Mouse (Mus musculus) cerebellum, adult 2 months (tissue): ENCODE data around the gene Ip6k1. TPM values are rescaled to one million over a fixed set of nuclear protein-coding genes. Genes with fewer than 3 reads are reported as not detected.

Experiments
- DNase-seq, 2 experiments: peaks; one replicate each; pipeline ENCODE4 v3.0.0; 2021
- H3K27ac ChIP-seq: fragments of 200-500 bp; 2 replicates; pipeline ENCODE4 v1.5.1; 2012; ENCODE audit warnings: low read length, control low read depth, inconsistent platforms; ENCODE audit not compliant: insufficient read depth
- H3K27me3 ChIP-seq: fragments of 200-500 bp; 2 replicates; pipeline ENCODE4 v1.6.1; 2012; ENCODE audit warnings: inconsistent platforms, mild to moderate bottlenecking, low read length, moderate library complexity; ENCODE audit not compliant: control insufficient read depth, insufficient read depth
- H3K4me1 ChIP-seq: fragments of 200-500 bp; 2 replicates; pipeline ENCODE4 v1.6.1; 2011; ENCODE audit warnings: low read length; ENCODE audit not compliant: control insufficient read depth, insufficient read depth
- H3K4me3 ChIP-seq: fragments of 200-500 bp; replicated peaks from 2 replicates; pipeline ENCODE3; 2011; ENCODE audit warnings: mild to moderate bottlenecking, low read depth, low read length, control low read depth; ENCODE audit not compliant: insufficient read depth
- CTCF ChIP-seq: fragments of 200-500 bp; IDR thresholded peaks from 2 replicates; pipeline ENCODE4 v1.5.1; 2011; ENCODE audit warnings: low read depth, mild to moderate bottlenecking, control low read depth, low read length, moderate library complexity, borderline replicate concordance; ENCODE audit not compliant: insufficient read depth
- POLR2A ChIP-seq: fragments of 200-500 bp; IDR thresholded peaks from 2 replicates; pipeline ENCODE4 v1.6.1; 2011; ENCODE audit warnings: low read length, control low read depth, borderline replicate concordance; ENCODE audit not compliant: insufficient read depth
- WGBS: fragments of 180-500 bp; shearing (Covaris S2); methylation state at CpG from one replicate; pipeline ENCODE4 v1.1.7; 2018; 5-methylcytosine and 5-hydroxymethylcytosine counted together
- polyA plus RNA-seq: library from polyadenylated mRNA; depleted of rRNA; stranded (reverse); fragments of >200 nt; gene quantifications from 2 replicates; pipeline ENCODE4 v1.2.3, GENCODE M21; 2012; rRNA removed

Gene Ip6k1
- polyA plus RNA-seq, 1 experiment = 191 TPM

DNA sequence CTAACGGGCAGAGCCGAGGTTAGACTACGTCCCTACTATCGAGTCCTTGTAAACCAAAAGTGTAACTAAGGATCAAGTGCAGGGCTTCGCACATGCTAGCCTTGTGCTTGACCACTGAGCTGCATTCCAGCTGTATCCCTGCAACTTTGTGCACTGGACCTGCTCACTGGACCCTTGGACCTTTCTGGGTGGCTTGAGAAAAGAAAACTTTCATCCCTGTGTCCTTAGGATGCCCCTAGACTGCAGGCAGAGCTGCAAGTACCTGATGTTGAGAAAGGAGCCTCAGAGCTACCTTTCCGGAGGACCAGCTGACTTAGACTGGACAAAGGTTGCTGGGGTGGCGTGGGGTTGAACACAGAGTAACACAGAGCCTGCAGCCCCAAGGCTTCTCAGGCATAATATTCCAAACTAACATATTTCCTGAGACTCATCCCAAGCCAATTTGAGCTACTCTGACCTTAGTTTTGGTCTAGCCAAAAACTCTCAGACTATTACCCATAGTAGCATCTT, 88.4 kb downstream of the Ip6k1 start:
- Histone ChIP-seq H3K4me1 (no peaks in the 10 kb centered on the region; the same call in 1 of the 2 replicates), H3K27ac (no peak overlapping the region), H3K27me3 (no peaks in the 10 kb centered on the region), H3K4me3 (no peak overlapping the region)
- DNase-seq = no peak
- 96% methylated on average over 7 of the region's 7 CpGs for WGBS
- no peak for TF ChIP-seq CTCF
- no peak for TF ChIP-seq POLR2A

DNA sequence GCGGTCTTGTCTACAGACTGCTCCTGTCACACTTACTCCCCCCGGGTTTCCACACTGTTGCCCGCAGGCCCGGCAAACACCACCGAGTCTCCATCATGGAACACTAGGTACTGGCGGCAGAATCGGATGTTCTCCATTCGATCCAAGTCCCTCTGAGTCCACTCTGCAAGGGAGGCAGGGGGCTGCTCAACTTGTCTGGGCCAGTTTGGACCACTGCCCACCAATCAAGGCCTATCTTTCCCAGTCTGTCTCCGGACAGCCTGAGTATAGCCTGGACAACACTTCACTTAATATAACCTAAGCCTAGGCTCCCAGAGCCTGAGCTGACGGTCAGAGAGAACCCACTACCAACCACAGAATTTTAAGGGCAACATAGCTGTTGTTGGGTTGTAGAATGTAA, 91.3 kb downstream of the Ip6k1 start:
- Histone ChIP-seq H3K4me1 (peaks cover 11% of the 10 kb centered on the region), H3K27me3 (no peaks in the 10 kb centered on the region), H3K27ac (0 out of 2 replicates have a peak overlapping the region, but pooled peaks have one; percentile 40), H3K4me3 (peak overlapping the region; percentile 61)
- 27% methylated on average over 10 of the region's 10 CpGs for whole genome bisulfite sequencing
- TF ChIP-seq POLR2A = no peak
- TF ChIP-seq CTCF = no peak
- peak in 1 of 2 experiments; percentile 42 for DNase-seq

DNA sequence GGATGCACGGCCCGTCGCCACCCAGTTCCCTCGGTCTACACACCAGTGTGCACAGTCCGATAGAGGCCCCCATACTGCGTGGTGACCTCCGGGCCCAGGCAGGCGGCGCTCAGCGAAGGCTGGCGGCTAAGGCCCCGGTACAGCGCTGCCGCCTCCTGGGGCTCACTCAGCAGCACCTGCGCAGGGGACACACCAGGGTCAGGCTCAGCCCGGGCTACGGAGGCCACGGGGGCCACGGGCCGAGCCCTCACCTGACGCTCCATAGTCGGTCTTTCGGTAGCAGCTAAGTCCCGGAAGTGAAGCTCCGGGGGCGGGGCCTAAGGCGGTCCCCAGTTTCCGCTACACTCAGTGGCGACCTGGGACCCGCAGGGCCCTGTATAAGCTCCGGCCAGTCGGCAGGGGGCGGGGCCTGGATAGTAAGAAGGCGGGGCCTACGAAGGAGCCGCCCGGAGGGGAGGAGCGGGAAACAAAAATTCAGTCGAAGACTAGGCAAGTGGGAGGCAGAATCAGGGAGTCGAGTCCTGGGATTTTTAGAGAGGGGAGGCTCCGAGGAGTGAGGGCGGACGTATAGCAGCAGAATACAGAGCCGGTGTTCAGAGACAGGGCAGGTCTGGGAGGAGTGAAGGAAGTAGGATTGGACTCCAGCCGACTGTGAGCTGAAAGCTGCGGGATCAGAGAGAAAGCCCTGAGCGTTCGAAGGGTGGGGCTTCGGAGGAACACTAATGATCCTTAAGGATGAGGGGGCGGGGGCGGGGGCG, 92.1 kb downstream of the Ip6k1 start, which contains the start of gene Apeh:
TSS of gene Apeh (minus strand) at position 423 of the 758 bp plus-strand sequence.
- DNase-seq = peak; percentile 92 to 93
- under 1% methylated on average over 52 of the region's 52 CpGs for WGBS
- Histone ChIP-seq H3K27ac (peak within 1 kb of the TSS; percentile 68), H3K4me3 (peak within 1 kb of the TSS; percentile 61), H3K4me1 (peaks cover 15% of the 10 kb centered on the region), H3K27me3 (no peaks in the 10 kb centered on the region)
- TF ChIP-seq POLR2A (no peak), CTCF (no peak)

DNA sequence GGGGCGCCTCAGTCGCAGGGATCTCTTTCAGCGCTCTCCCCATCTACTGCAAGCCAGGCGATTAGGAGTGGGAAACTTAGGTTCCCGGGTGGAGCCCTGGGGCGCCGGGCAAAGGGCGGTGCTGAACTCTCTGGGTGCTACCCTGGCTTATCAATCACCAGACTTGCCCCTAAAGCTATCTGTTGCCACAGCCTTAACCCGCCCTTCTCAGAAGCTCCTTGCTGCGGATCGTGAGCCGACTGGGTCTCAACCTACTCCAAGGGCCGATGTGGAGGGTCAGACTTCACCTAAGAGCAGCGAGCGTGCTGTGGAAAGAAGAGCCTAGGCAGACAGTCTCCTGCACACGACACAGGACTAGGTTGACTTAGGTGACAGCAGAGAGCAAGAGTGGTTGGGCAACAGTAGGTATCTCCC, 92.7 kb downstream of the Ip6k1 start:
- H3K4me3 ChIP-seq = peak overlapping the region; percentile 61
- peaks cover 22% of the 10 kb centered on the region for H3K4me1 ChIP-seq
- peak overlapping the region; percentile 23; the same call in 1 of the 2 replicates for H3K27ac ChIP-seq
- TF ChIP-seq POLR2A (no peak), CTCF (no peak)
- peak in 1 of 2 experiments; percentile 62 for DNase-seq
- no peaks in the 10 kb centered on the region for H3K27me3 ChIP-seq
- WGBS = under 1% methylated on average over 16 of the region's 16 CpGs

DNA sequence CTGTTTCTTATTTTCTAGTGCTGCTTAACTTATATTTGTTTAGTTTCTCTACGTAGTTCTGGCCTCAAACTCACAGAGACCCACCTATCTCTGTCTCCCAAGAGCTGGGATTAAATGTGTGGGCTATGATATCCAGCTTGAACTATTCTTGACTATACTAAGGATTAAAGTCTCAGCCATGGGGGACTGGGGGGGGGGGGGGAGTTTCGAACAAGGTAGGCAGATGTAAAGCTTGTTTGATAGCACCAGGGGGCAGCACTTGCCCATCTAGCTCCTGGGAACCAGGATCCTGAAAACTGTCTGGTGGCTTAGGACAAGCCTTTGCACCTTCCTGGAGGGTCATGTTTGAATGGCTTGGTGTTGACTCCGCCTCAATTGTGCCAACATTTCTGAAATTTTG, 93.2 kb downstream of the Ip6k1 start:
- WGBS = 12% methylated on average over 3 of the region's 3 CpGs
- Histone ChIP-seq H3K27ac (no peak overlapping the region; the same call in 1 of the 2 replicates), H3K4me3 (no peak overlapping the region), H3K27me3 (no peaks in the 10 kb centered on the region), H3K4me1 (peaks cover 22% of the 10 kb centered on the region)
- peak; percentile 71 to 78 for DNase-seq
- TF ChIP-seq CTCF = peak; percentile 83
- TF ChIP-seq POLR2A = no peak

DNA sequence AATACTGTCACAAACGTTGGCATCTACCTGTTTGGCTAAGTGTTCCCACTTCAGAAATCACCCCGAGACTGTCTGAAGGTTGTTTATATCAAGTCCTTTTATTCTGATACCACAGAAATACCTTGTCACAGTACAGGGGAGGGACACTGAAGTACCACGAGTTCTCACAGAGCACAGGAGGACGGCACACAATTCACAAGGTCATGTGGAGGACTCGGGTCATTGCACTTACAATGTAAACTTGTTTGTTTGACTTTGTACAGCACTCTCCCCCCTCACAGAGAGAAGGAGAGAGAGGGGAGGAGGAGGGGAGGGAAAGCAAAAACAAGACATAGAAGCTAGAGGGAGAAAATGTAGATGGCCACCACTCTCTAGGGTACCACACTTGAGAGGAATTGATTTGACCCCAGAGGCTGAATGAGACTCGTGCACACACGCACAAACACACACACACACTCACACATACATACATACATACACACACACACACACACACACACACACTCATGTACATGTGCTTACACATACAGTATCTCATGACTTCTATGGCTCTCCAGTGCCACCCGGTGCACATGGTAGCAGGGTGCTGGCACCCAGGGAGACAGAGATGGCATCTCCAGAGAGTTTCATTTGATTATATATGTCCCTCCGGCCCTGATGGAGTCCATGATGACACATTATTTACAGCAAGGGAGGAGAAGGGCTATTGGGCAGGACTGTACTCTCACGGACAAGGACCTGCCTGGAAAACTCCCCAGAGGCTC, 93.8 kb downstream of the Ip6k1 start:
- no peak for TF ChIP-seq CTCF
- no peak for TF ChIP-seq POLR2A
- Histone ChIP-seq H3K27me3 (no peaks in the 10 kb centered on the region), H3K4me1 (peaks cover 26% of the 10 kb centered on the region), H3K4me3 (no peak overlapping the region), H3K27ac (no peak overlapping the region; the same call in 1 of the 2 replicates)
- DNase-seq = no peak
- WGBS = 52% methylated on average over 10 of the region's 10 CpGs

Other genes with a start within 250 kb of the Ip6k1 start
- gene Rbm5, start 231.5 kb upstream of the Ip6k1 start, polyA plus RNA-seq = 126 and 129 TPM in 2 replicates
- gene Rbm6, start 129.3 kb upstream of the Ip6k1 start, polyA plus RNA-seq = 64.5 and 66.4 TPM in 2 replicates
- gene Mon1a, start 114.3 kb upstream of the Ip6k1 start, polyA plus RNA-seq = 32.4 and 34.4 TPM in 2 replicates
- gene Mst1r, start 95.6 kb upstream of the Ip6k1 start, polyA plus RNA-seq = 0.71 and 1.0 TPM in 2 replicates
- not detected in 2 replicates for gene Actl11, start 74.0 kb upstream of the Ip6k1 start, polyA plus RNA-seq
- 20.2 and 25.1 TPM in 2 replicates for gene Camkv, start 66.8 kb upstream of the Ip6k1 start, polyA plus RNA-seq
- gene Traip, start 52.4 kb upstream of the Ip6k1 start, polyA plus RNA-seq = 1.5 and 2.2 TPM in 2 replicates
- gene Uba7, start 27.0 kb upstream of the Ip6k1 start, polyA plus RNA-seq = 8.0 and 10.0 TPM in 2 replicates
- gene Gm20661, start 19.4 kb upstream of the Ip6k1 start, polyA plus RNA-seq = 0.20 and 0.38 TPM in 2 replicates
- 4.1 and 5.7 TPM in 2 replicates for gene Inka1, start 16.6 kb upstream of the Ip6k1 start, polyA plus RNA-seq
- 2.2 and 4.1 TPM in 2 replicates for gene Cdhr4, start 10.0 kb upstream of the Ip6k1 start, polyA plus RNA-seq
- gene Gm20662, start 6.2 kb upstream of the Ip6k1 start, polyA plus RNA-seq = 6.3 and 6.9 TPM in 2 replicates
- 16.5 and 28.7 TPM in 2 replicates for gene Gmppb, start 46.7 kb downstream of the Ip6k1 start, polyA plus RNA-seq
- gene Amigo3, start 50.7 kb downstream of the Ip6k1 start, polyA plus RNA-seq = 2.7 TPM in 2 replicates
- gene Mst1, start 77.9 kb downstream of the Ip6k1 start, polyA plus RNA-seq = 0.13 TPM in 1 of 2 replicates, not detected in the other
- gene Rnf123, start 80.8 kb downstream of the Ip6k1 start, polyA plus RNA-seq = 184 and 213 TPM in 2 replicates
- gene Apeh, start 92.1 kb downstream of the Ip6k1 start, polyA plus RNA-seq = 69.6 and 83.5 TPM in 2 replicates
- gene Bsn, start 187.9 kb downstream of the Ip6k1 start, polyA plus RNA-seq = 70.0 and 77.6 TPM in 2 replicates